Comparison of ENCODE assay signal across 30 mouse cellular contexts in the genomic region with DNA sequence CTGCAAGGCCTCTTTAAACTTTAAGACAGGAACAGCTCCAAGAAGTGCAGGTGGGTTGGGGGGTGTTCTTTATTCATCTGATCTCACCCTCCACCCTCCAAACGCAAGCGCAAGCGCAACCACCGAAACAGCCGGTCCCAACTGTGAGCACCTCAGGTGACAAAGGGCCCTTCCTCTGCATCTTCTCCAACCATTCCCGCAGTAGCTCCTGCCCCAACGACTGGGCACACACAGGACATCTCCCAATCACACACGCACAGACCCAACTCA. TPM values are rescaled to one million over a fixed set of nuclear protein-coding genes. Genes with fewer than 3 reads are reported as not detected.
DNase-seq lines count a peak whose midpoint lies in the region; ATAC-seq and TF ChIP-seq lines count a peak whose summit lies in the region.
"Had no signal": no experiment of that assay in that cellular context is flagged by ENCODE, and none has a peak within 500 bp of the region (broad histone marks: within the 10 kb centered on the region; RNA-seq: fewer than 3 reads in every experiment).

No protein-coding gene starts in this region.

- no peaks in the 10 kb centered on the region for H3K27me3 ChIP-seq in heart, postnatal 0 days (ENCODE audit: control insufficient read depth, insufficient read depth, low read length)
- H3K27me3 ChIP-seq in heart, embryonic 12.5 days (replicated peaks) = peaks cover 33% of the 10 kb centered on the region
- H3K27me3 ChIP-seq in limb, embryonic 13.5 days = peaks cover 97% of the 10 kb centered on the region
- peaks cover 92% of the 10 kb centered on the region for H3K27me3 ChIP-seq in limb, embryonic 10.5 days (ENCODE audit: low read depth, poor library complexity, severe bottlenecking)
- peaks cover 6% of the 10 kb centered on the region for H3K27me3 ChIP-seq in myocyte (ENCODE audit: control insufficient read depth, insufficient read depth, insufficient read length)

- H3K27ac ChIP-seq in heart, postnatal 0 days (ENCODE audit: low read depth) = no peak overlapping the region
- H3K27ac ChIP-seq in heart, embryonic 12.5 days (ENCODE audit: poor library complexity, severe bottlenecking) = no peak overlapping the region
- H3K27ac ChIP-seq in limb, embryonic 13.5 days = no peak overlapping the region
- H3K27ac ChIP-seq in limb, embryonic 10.5 days = no peak overlapping the region
- H3K27ac ChIP-seq: embryonic facial prominence, embryonic 13.5 days; liver, embryonic 14.5 days; neural tube, embryonic 12.5 days had no signal

- WGBS in heart, postnatal 0 days = 88% methylated on average over 8 of the region's 8 CpGs
- 86% methylated on average over 8 of the region's 8 CpGs for WGBS in heart, embryonic 12.5 days
- WGBS in limb, embryonic 13.5 days = 30% methylated on average over 8 of the region's 8 CpGs
- 74% methylated on average over 8 of the region's 8 CpGs for WGBS in limb, embryonic 10.5 days

- H3K36me3 ChIP-seq in heart, postnatal 0 days (replicated peaks; ENCODE audit: control insufficient read depth, insufficient read depth, low read length) = peaks cover 14% of the 10 kb centered on the region
- H3K36me3 ChIP-seq in heart, embryonic 12.5 days = peaks cover 3% of the 10 kb centered on the region; the same call in 1 of the 2 replicates
- H3K36me3 ChIP-seq in limb, embryonic 13.5 days = no peaks in the 10 kb centered on the region
- H3K36me3 ChIP-seq in limb, embryonic 10.5 days = no peaks in the 10 kb centered on the region
- H3K36me3 ChIP-seq in myocyte (ENCODE audit: control insufficient read depth, insufficient read depth) = no peaks in the 10 kb centered on the region
- H3K36me3 ChIP-seq: embryonic facial prominence, embryonic 13.5 days; neural tube, embryonic 12.5 days had no signal

- no peaks in the 10 kb centered on the region for H3K9me3 ChIP-seq in heart, postnatal 0 days (replicated peaks; ENCODE audit: control insufficient read depth, low read length)
- H3K9me3 ChIP-seq in heart, embryonic 12.5 days (replicated peaks) = no peaks in the 10 kb centered on the region
- no peaks in the 10 kb centered on the region for H3K9me3 ChIP-seq in limb, embryonic 13.5 days
- H3K9me3 ChIP-seq in limb, embryonic 10.5 days (replicated peaks) = no peaks in the 10 kb centered on the region
- H3K9me3 ChIP-seq: embryonic facial prominence, embryonic 13.5 days; neural tube, embryonic 12.5 days had no signal

- H3K4me2 ChIP-seq in heart, postnatal 0 days (ENCODE audit: low read depth, low read length) = 0 out of 2 replicates have a peak overlapping the region, but pooled peaks have one; percentile 8
- H3K4me2 ChIP-seq in heart, embryonic 12.5 days = no peak overlapping the region
- H3K4me2 ChIP-seq in limb, embryonic 13.5 days (replicated peaks) = peak overlapping the region; percentile 23; the same call in 1 of the 2 replicates
- peak overlapping the region; percentile 61 for H3K4me2 ChIP-seq in myocyte (ENCODE audit: low read depth)
- H3K4me2 ChIP-seq: embryonic facial prominence, embryonic 13.5 days; heart, embryonic 11.5 days had no signal

- no peak for TF ChIP-seq EP300 in heart, postnatal 0 days (IDR thresholded peaks at IDR 0.05; ENCODE audit: low read depth)

- peaks cover 23% of the 10 kb centered on the region for H3K4me1 ChIP-seq in heart, postnatal 0 days (ENCODE audit: control insufficient read depth, insufficient read depth)
- H3K4me1 ChIP-seq in heart, embryonic 12.5 days (replicated peaks) = peaks cover 26% of the 10 kb centered on the region
- H3K4me1 ChIP-seq in limb, embryonic 13.5 days = peaks cover 22% of the 10 kb centered on the region
- peaks cover 50% of the 10 kb centered on the region for H3K4me1 ChIP-seq in limb, embryonic 10.5 days

- ATAC-seq in heart, postnatal 0 days (ENCODE audit: insufficient read depth, low read depth) = no peak
- ATAC-seq in heart, embryonic 12.5 days (ENCODE audit: insufficient number of reproducible peaks, low FRiP score) = no peak
- ATAC-seq in limb, embryonic 13.5 days (ENCODE audit: low FRiP score, low read depth) = no peak
- ATAC-seq: forebrain, postnatal 0 days; hindbrain, embryonic 16.5 days; midbrain, embryonic 16.5 days had no signal

- DNase-seq in heart, postnatal 0 days (ENCODE audit: low spot score) = no peak
- DNase-seq in limb, embryonic 10.5 days (ENCODE audit: low spot score) = no peak
- DNase-seq in thymus, postnatal 25 days = peak; percentile 44
- DNase-seq: adrenal gland, postnatal 25 days; B cell, adult 2 months; cerebellum, adult 18-20 months; cerebellum, postnatal 10 days; forebrain, postnatal 0 days; gastrocnemius, postnatal 10 days; heart, postnatal 14 days; kidney, adult 8-10 months; layer of hippocampus, postnatal 36 days; left cerebral cortex, postnatal 4 days; liver; lung, adult 2 months; right cerebral cortex, adult 18-20 months; right cerebral cortex, postnatal 4 days had no signal

- no peaks in the 10 kb centered on the region for H3K79me2 ChIP-seq in myocyte (ENCODE audit: control insufficient read depth, insufficient read depth)

- no peak for TF ChIP-seq CTCF in heart, postnatal 0 days (IDR thresholded peaks at IDR 0.05; ENCODE audit: low read depth)

- H3K9ac ChIP-seq in heart, postnatal 0 days (replicated peaks; ENCODE audit: low read depth, low read length) = no peak overlapping the region
- no peak overlapping the region for H3K9ac ChIP-seq in heart, embryonic 12.5 days
- no peak overlapping the region for H3K9ac ChIP-seq in limb, embryonic 13.5 days
- H3K9ac ChIP-seq: embryonic facial prominence, embryonic 13.5 days; forebrain, postnatal 0 days; liver, embryonic 14.5 days; neural tube, embryonic 12.5 days had no signal

- no peak overlapping the region for H3K4me3 ChIP-seq in heart, postnatal 0 days (ENCODE audit: low read depth, low read length)
- H3K4me3 ChIP-seq in heart, embryonic 12.5 days = no peak overlapping the region
- no peak overlapping the region for H3K4me3 ChIP-seq in limb, embryonic 13.5 days
- no peak overlapping the region for H3K4me3 ChIP-seq in limb, embryonic 10.5 days
- no peak overlapping the region for H3K4me3 ChIP-seq in myocyte
- H3K4me3 ChIP-seq: embryonic facial prominence, embryonic 13.5 days; neural tube, embryonic 12.5 days had no signal

- no peak for TF ChIP-seq POLR2A in myocyte (IDR thresholded peaks at IDR 0.05; ENCODE audit: insufficient read length, low read depth)

- H3ac ChIP-seq in myocyte (ENCODE audit: control insufficient read depth, insufficient read length) = no peak overlapping the region

TF ChIP-seq in myocyte, 11 proteins besides CTCF, POLR2A, EP300 and RAD21:
- TF ChIP-seq MYOG (IDR thresholded peaks at IDR 0.05; ENCODE audit: control insufficient read depth in 1 of 3, insufficient read depth in 1 of 3, insufficient read length in 2 of 3, low read depth in 2 of 3) (no peak), SRF (IDR thresholded peaks at IDR 0.05; ENCODE audit: control insufficient read depth, insufficient read length, low read depth) (no peak), CEBPB (IDR thresholded peaks at IDR 0.05; ENCODE audit: insufficient read depth, poor library complexity, severe bottlenecking) (no peak), REST (IDR thresholded peaks at IDR 0.05; ENCODE audit: insufficient read depth, insufficient read length) (no peak), TCF3 (IDR thresholded peaks at IDR 0.05; ENCODE audit: insufficient read length, low read depth) (no peak), POLR2AphosphoS2 (IDR thresholded peaks at IDR 0.05; ENCODE audit: insufficient read length, low read depth) (no peak), MAX (IDR thresholded peaks at IDR 0.05; ENCODE audit: low read depth) (no peak), MYOD1 (IDR thresholded peaks at IDR 0.05; ENCODE audit: control insufficient read depth in 1 of 3, insufficient read length in 2 of 3, low read depth in 2 of 3) (no peak), TCF12 (IDR thresholded peaks at IDR 0.05; ENCODE audit: insufficient read depth, poor library complexity, severe bottlenecking) (no peak), E2F4 (IDR thresholded peaks at IDR 0.05; ENCODE audit: insufficient read depth) (no peak), USF1 (IDR thresholded peaks at IDR 0.05; ENCODE audit: low read depth) (no peak)

RNA-seq across cellular contexts. Expression of gene Card10, which starts 5.8 kb away (rescaled TPM):
- 2.7 and 6.4 TPM in 2 replicates for total RNA-seq in heart, postnatal 0 days (2014; rRNA removed; ENCODE audit: low replicate concordance)
- 4.0 and 4.6 TPM in 2 replicates for polyA plus RNA-seq in heart, postnatal 0 days (2015; fragmentation: Nextera tagmentation; extraction: Ambion mirVana)
- polyA plus RNA-seq in heart, embryonic 12.5 days (2016; fragmentation: Nextera tagmentation; extraction: Ambion mirVana) = 6.1 and 7.5 TPM in 2 replicates
- 3.0 TPM in 2 replicates for polyA plus RNA-seq in limb, embryonic 13.5 days (2015; fragmentation: Nextera tagmentation; extraction: Ambion mirVana)
- polyA plus RNA-seq in limb, embryonic 10.5 days (2016; fragmentation: Nextera tagmentation; extraction: Ambion mirVana) = 4.7 and 5.3 TPM in 2 replicates
- 1.4 TPM for polyA plus RNA-seq in myocyte (2012; fragmentation: generic; extraction: Trizol)
- total RNA-seq: common myeloid progenitor, adult 5-6 weeks; granulocyte monocyte progenitor cell, adult 5-6 weeks had no signal

RNA-seq across cellular contexts. Expression of gene Mfng, which starts 23.7 kb away (rescaled TPM):
- 12.9 and 13.1 TPM in 2 replicates for total RNA-seq in heart, postnatal 0 days (2014; rRNA removed; ENCODE audit: low replicate concordance)
- 13.0 and 13.4 TPM in 2 replicates for polyA plus RNA-seq in heart, postnatal 0 days (2015; fragmentation: Nextera tagmentation; extraction: Ambion mirVana)
- polyA plus RNA-seq in heart, embryonic 12.5 days (2016; fragmentation: Nextera tagmentation; extraction: Ambion mirVana) = 7.3 and 7.9 TPM in 2 replicates
- polyA plus RNA-seq in limb, embryonic 13.5 days (2015; fragmentation: Nextera tagmentation; extraction: Ambion mirVana) = 14.1 and 15.0 TPM in 2 replicates
- polyA plus RNA-seq in limb, embryonic 10.5 days (2016; fragmentation: Nextera tagmentation; extraction: Ambion mirVana) = 11.1 and 13.1 TPM in 2 replicates
- 0.06 TPM for polyA plus RNA-seq in myocyte (2012; fragmentation: generic; extraction: Trizol)

RNA-seq across cellular contexts. Expression of gene Cdc42ep1, which starts 45.4 kb away (rescaled TPM):
- total RNA-seq in heart, postnatal 0 days (2014; rRNA removed; ENCODE audit: low replicate concordance) = 44.7 and 52.5 TPM in 2 replicates
- polyA plus RNA-seq in heart, postnatal 0 days (2015; fragmentation: Nextera tagmentation; extraction: Ambion mirVana) = 27.1 and 27.4 TPM in 2 replicates
- polyA plus RNA-seq in heart, embryonic 12.5 days (2016; fragmentation: Nextera tagmentation; extraction: Ambion mirVana) = 40.5 and 40.8 TPM in 2 replicates
- 17.9 and 19.1 TPM in 2 replicates for polyA plus RNA-seq in limb, embryonic 13.5 days (2015; fragmentation: Nextera tagmentation; extraction: Ambion mirVana)
- polyA plus RNA-seq in limb, embryonic 10.5 days (2016; fragmentation: Nextera tagmentation; extraction: Ambion mirVana) = 18.8 and 22.0 TPM in 2 replicates
- polyA plus RNA-seq in myocyte (2012; fragmentation: generic; extraction: Trizol) = 76.0 TPM
- total RNA-seq: common myeloid progenitor, adult 5-6 weeks; granulocyte monocyte progenitor cell, adult 5-6 weeks had no signal

RNA-seq across cellular contexts. Expression of gene Lgals2, which starts 58.3 kb away (rescaled TPM):
- 4.6 TPM in 1 of 2 replicates, not detected in the other for total RNA-seq in heart, postnatal 0 days (2014; rRNA removed; ENCODE audit: low replicate concordance)
- 0.27 and 0.36 TPM in 2 replicates for polyA plus RNA-seq in heart, postnatal 0 days (2015; fragmentation: Nextera tagmentation; extraction: Ambion mirVana)
- 0.84 TPM in 1 of 2 replicates, not detected in the other for polyA plus RNA-seq in heart, embryonic 12.5 days (2016; fragmentation: Nextera tagmentation; extraction: Ambion mirVana)
- polyA plus RNA-seq in limb, embryonic 13.5 days (2015; fragmentation: Nextera tagmentation; extraction: Ambion mirVana) = 0.47 and 0.53 TPM in 2 replicates
- polyA plus RNA-seq in limb, embryonic 10.5 days (2016; fragmentation: Nextera tagmentation; extraction: Ambion mirVana) = not detected in 2 replicates
- polyA plus RNA-seq in myocyte (2012; fragmentation: generic; extraction: Trizol) = 2.2 TPM
- total RNA-seq: adrenal gland, postnatal 25 days; common myeloid progenitor, adult 5-6 weeks; forebrain, postnatal 0 days; gastrocnemius, postnatal 10 days; granulocyte monocyte progenitor cell, adult 5-6 weeks; layer of hippocampus, postnatal 36 days; left cerebral cortex, postnatal 4 days had no signal
- polyA plus RNA-seq: embryonic facial prominence, embryonic 13.5 days; forebrain, embryonic 11.5 days; forebrain, postnatal 0 days; hindbrain, embryonic 11.5 days; hindbrain, embryonic 16.5 days; midbrain, embryonic 16.5 days; neural tube, embryonic 12.5 days had no signal
